Mouse (Mus musculus) MEL (cell line): ENCODE data around the gene Gstp2. TPM values are rescaled to one million over a fixed set of nuclear protein-coding genes. Genes with fewer than 3 reads are reported as not detected.

Experiments used
- DNase-seq: peaks from one replicate; pipeline ENCODE4 v3.0.0; 2011; ENCODE audit warnings: low read depth, low spot score
- H3K27ac ChIP-seq: 2 replicates; pipeline ENCODE4 v1.5.1; 2012; ENCODE audit warnings: low read depth, mild to moderate bottlenecking, control low read depth, low read length, moderate library complexity; ENCODE audit not compliant: control insufficient read depth
- H3K27me3 ChIP-seq, 2 experiments: fragments of 150-350 bp in 1 of 2; sonication (generic) in 1 of 2; 2 replicates each; pipeline ENCODE4 v1.6.1; 2012; ENCODE audit warnings: low read length in 2 of 2, mild to moderate bottlenecking in 2 of 2, improper control_type of control experiment in 1 of 2, moderate library complexity in 1 of 2; ENCODE audit not compliant: insufficient read depth in 2 of 2, control insufficient read depth in 1 of 2
- H3K36me3 ChIP-seq, 2 experiments: 2 replicates each; pipeline ENCODE4 v1.6.1; 2012 to 2014; ENCODE audit warnings: low read length in 2 of 2, improper control_type of control experiment in 1 of 2, inconsistent platforms in 1 of 2, mild to moderate bottlenecking in 1 of 2; ENCODE audit not compliant: insufficient read depth in 2 of 2, control insufficient read depth in 1 of 2
- H3K4me1 ChIP-seq, 2 experiments: fragments of 150-350 bp in 1 of 2; sonication (generic) in 1 of 2; 2 replicates each; pipeline ENCODE4 v1.6.1; 2012; ENCODE audit warnings: low read length in 2 of 2, improper control_type of control experiment in 1 of 2, mild to moderate bottlenecking in 1 of 2; ENCODE audit not compliant: insufficient read depth in 2 of 2, control insufficient read depth in 1 of 2
- H3K4me3 ChIP-seq, 2 experiments: fragments of 150-350 bp in 1 of 2; sonication (generic) in 1 of 2; 2 replicates each; pipeline ENCODE4 v1.5.1; 2012; ENCODE audit warnings: low read depth in 2 of 2, low read length in 2 of 2, mild to moderate bottlenecking in 2 of 2, moderate library complexity in 2 of 2, control low read depth in 1 of 2, improper control_type of control experiment in 1 of 2; ENCODE audit not compliant: control insufficient read depth in 1 of 2, insufficient read depth in 1 of 2
- H3K79me2 ChIP-seq: 2 replicates; pipeline ENCODE4 v1.6.1; 2012; ENCODE audit warnings: mild to moderate bottlenecking, low read length, moderate library complexity; ENCODE audit not compliant: control insufficient read depth, poor library complexity, insufficient read depth
- H3K9ac ChIP-seq: 2 replicates; pipeline ENCODE4 v1.6.1; 2012; ENCODE audit warnings: low read depth, mild to moderate bottlenecking, control low read depth, low read length, moderate library complexity; ENCODE audit not compliant: control insufficient read depth, poor library complexity, severe bottlenecking
- H3K9me3 ChIP-seq: fragments of 150-350 bp; sonication (generic); replicated peaks from 2 replicates; pipeline ENCODE4 v1.6.1; 2012; ENCODE audit warnings: mild to moderate bottlenecking, low read length, improper control_type of control experiment, moderate library complexity; ENCODE audit not compliant: insufficient read depth
- BHLHE40 ChIP-seq: IDR thresholded peaks from 2 replicates; pipeline ENCODE4 v1.6.1; 2012; ENCODE audit warnings: low read depth, mild to moderate bottlenecking, inconsistent platforms, low read length, improper control_type of control experiment, borderline replicate concordance
- CHD2 ChIP-seq: IDR thresholded peaks from 2 replicates; pipeline ENCODE4 v1.6.1; 2011; ENCODE audit warnings: low read length, improper control_type of control experiment
- CTCF ChIP-seq, 3 experiments: IDR thresholded peaks in 2 of 3; conservative IDR thresholded peaks in 1 of 3; 2 replicates each; pipeline ENCODE4 v1.5.1; 2011 to 2012; ENCODE audit warnings: low read length in 3 of 3, low read depth in 2 of 3, mild to moderate bottlenecking in 2 of 3, improper control_type of control experiment in 1 of 3, inconsistent platforms in 1 of 3, mixed read lengths in 1 of 3, moderate library complexity in 1 of 3; ENCODE audit not compliant: control insufficient read depth in 1 of 3, insufficient read depth in 1 of 3, poor library complexity in 1 of 3, severe bottlenecking in 1 of 3
- E2F4 ChIP-seq: IDR thresholded peaks from 2 replicates; pipeline ENCODE4 v1.6.1; 2011; ENCODE audit warnings: low read depth, low read length, improper control_type of control experiment, borderline replicate concordance
- ELF1 ChIP-seq: IDR thresholded peaks from 2 replicates; pipeline ENCODE4 v1.6.1; 2014; ENCODE audit warnings: low read depth, mild to moderate bottlenecking, inconsistent platforms, low read length, improper control_type of control experiment, moderate library complexity
- EP300 ChIP-seq, 2 experiments: IDR thresholded peaks; 2 replicates each; pipeline ENCODE4 v1.6.1; 2011; ENCODE audit warnings: improper control_type of control experiment in 2 of 2, low read length in 2 of 2, low read depth in 1 of 2, mild to moderate bottlenecking in 1 of 2
- GATA1 ChIP-seq: IDR thresholded peaks from 2 replicates; pipeline ENCODE4 v1.6.1; 2011; ENCODE audit warnings: low read depth, low read length, improper control_type of control experiment
- JUND ChIP-seq: IDR thresholded peaks from 2 replicates; pipeline ENCODE4 v1.6.1; 2011; ENCODE audit warnings: low read depth, mild to moderate bottlenecking, improper control_type of control experiment, low read length
- KAT2A ChIP-seq: conservative IDR thresholded peaks from 2 replicates; pipeline ENCODE4 v1.6.1; 2012; ENCODE audit warnings: low read depth, low read length, improper control_type of control experiment, inconsistent platforms
- MAFK ChIP-seq: IDR thresholded peaks from 2 replicates; pipeline ENCODE4 v1.6.1; 2011; ENCODE audit warnings: low read depth, mild to moderate bottlenecking, low read length, improper control_type of control experiment, borderline replicate concordance
- MAZ ChIP-seq: IDR thresholded peaks from 2 replicates; pipeline ENCODE4 v1.6.1; 2012; ENCODE audit warnings: low read depth, mild to moderate bottlenecking, inconsistent platforms, low read length, improper control_type of control experiment
- MXI1 ChIP-seq: IDR thresholded peaks from 2 replicates; pipeline ENCODE4 v1.6.1; 2011; ENCODE audit warnings: mild to moderate bottlenecking, low read depth, low read length, improper control_type of control experiment
- MYB ChIP-seq: IDR thresholded peaks from 2 replicates; pipeline ENCODE4 v1.6.1; 2011; ENCODE audit warnings: mild to moderate bottlenecking, low read depth, low read length, improper control_type of control experiment
- NELFE ChIP-seq: IDR thresholded peaks from 2 replicates; pipeline ENCODE4 v1.6.1; 2011; ENCODE audit warnings: low read depth, low read length, improper control_type of control experiment
- NRF1 ChIP-seq: IDR thresholded peaks from 2 replicates; pipeline ENCODE4 v1.6.1; 2014; ENCODE audit warnings: low read depth, mild to moderate bottlenecking, inconsistent platforms, low read length, improper control_type of control experiment, moderate library complexity; ENCODE audit not compliant: poor library complexity, insufficient read depth, severe bottlenecking
- RCOR1 ChIP-seq: IDR thresholded peaks from 2 replicates; pipeline ENCODE4 v1.6.1; 2012; ENCODE audit warnings: low read depth, mild to moderate bottlenecking, inconsistent platforms, low read length, improper control_type of control experiment
- SIN3A ChIP-seq: IDR thresholded peaks from 2 replicates; pipeline ENCODE4 v1.6.1; 2012; ENCODE audit warnings: low read length, improper control_type of control experiment, inconsistent platforms
- TAL1 ChIP-seq: IDR thresholded peaks from 2 replicates; pipeline ENCODE4 v1.6.1; 2012; ENCODE audit warnings: mild to moderate bottlenecking, inconsistent platforms, low read length, moderate library complexity, mixed read lengths
- TBP ChIP-seq: IDR thresholded peaks from 2 replicates; pipeline ENCODE4 v1.8.0; 2011; ENCODE audit warnings: low read depth, low read length, improper control_type of control experiment
- USF1 ChIP-seq: IDR thresholded peaks from 2 replicates; pipeline ENCODE4 v1.6.1; 2014; ENCODE audit warnings: low read depth, mild to moderate bottlenecking, inconsistent platforms, low read length, improper control_type of control experiment, moderate library complexity
- USF2 ChIP-seq, 2 experiments: IDR thresholded peaks; 2 replicates each; pipeline ENCODE4 v1.6.1; 2011 to 2012; ENCODE audit warnings: improper control_type of control experiment in 2 of 2, low read length in 2 of 2, borderline replicate concordance in 1 of 2, inconsistent platforms in 1 of 2, low read depth in 1 of 2, mild to moderate bottlenecking in 1 of 2; ENCODE audit not compliant: insufficient read depth in 1 of 2
- ZC3H11A ChIP-seq: IDR thresholded peaks from 2 replicates; pipeline ENCODE4 v1.6.1; 2012; ENCODE audit warnings: low read depth, mild to moderate bottlenecking, inconsistent platforms, low read length, improper control_type of control experiment
- ZMIZ1 ChIP-seq: IDR thresholded peaks from 2 replicates; pipeline ENCODE4 v1.6.1; 2012; ENCODE audit warnings: low read depth, mild to moderate bottlenecking, inconsistent platforms, low read length, improper control_type of control experiment, moderate library complexity
- polyA plus RNA-seq, 2 experiments: library from polyadenylated mRNA; stranded (reverse) in 1 of 2; unstranded in 1 of 2; fragments of >175 nt in 1 of 2; fragments of >200 nt in 1 of 2; gene quantifications; 2 replicates each; pipeline versions ENCODE4 v1.2.1 to v1.2.4; 2012; ENCODE audit warnings: low replicate concordance in 2 of 2, low read depth in 1 of 2; ENCODE audit not compliant: insufficient read length in 2 of 2, insufficient read depth in 1 of 2, missing spikeins in 1 of 2
- total RNA-seq: library from RNA; depleted of rRNA; stranded (reverse); fragments of 300-350 nt; gene quantifications from 2 replicates; pipeline ENCODE4 v1.2.3, GENCODE M21; 2012

Gene Gstp2
- total and polyA plus RNA-seq, 3 experiments = 0.65 to 7.4 TPM; not detected in 1

DNA sequence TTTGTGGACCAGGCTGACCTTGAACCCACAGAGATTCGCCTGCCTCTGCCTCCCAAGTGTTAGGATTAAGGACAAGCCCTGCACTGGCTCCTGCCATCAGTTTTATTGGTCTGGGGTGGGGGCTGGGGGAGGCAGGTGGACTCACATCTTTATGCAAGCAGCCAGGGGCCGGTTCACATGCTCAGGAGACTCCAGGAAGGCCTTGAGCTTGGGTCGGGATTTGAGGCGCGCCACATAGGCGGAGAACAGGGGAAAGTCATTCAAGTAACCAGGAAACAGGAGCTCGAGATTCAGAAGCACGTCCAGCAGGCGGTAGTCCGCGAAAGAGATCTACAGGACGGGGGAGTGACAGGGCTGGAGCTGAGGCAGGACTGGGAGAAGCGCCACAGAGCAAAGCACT is 11.6 kb upstream of the Gstp2 start:
- Histone ChIP-seq H3K9me3 (no peaks in the 10 kb centered on the region), H3K9ac (no peak overlapping the region), H3K27ac (no peak overlapping the region), H3K36me3 (peaks cover 0 to 2% of the 10 kb centered on the region in 2 experiments; a peak in 2 of 4 replicates), H3K4me3 (no peak overlapping the region), H3K27me3 (peaks cover 0 to 3% of the 10 kb centered on the region in 2 experiments; a peak in 1 of 4 replicates), H3K79me2 (no peaks in the 10 kb centered on the region), H3K4me1 (peaks cover 0 to 10% of the 10 kb centered on the region in 2 experiments; a peak in 2 of 4 replicates)
- TF ChIP-seq TBP (no peak), MYB (no peak), NELFE (no peak), BHLHE40 (no peak), ZMIZ1 (no peak), NRF1 (no peak), MAZ (no peak), KAT2A (no peak), JUND (no peak), CHD2 (no peak), ZC3H11A (no peak), CTCF (IDR thresholded peaks at IDR 0.05 in 2 of 3, conservative IDR thresholded peaks at IDR 0.05 in 1 of 3; ENCODE audit: control insufficient read depth in 1 of 3, insufficient read depth in 1 of 3, low read depth in 2 of 3, low read length in 3 of 3, poor library complexity in 1 of 3, severe bottlenecking in 1 of 3) (no peak), GATA1 (no peak)
- DNase-seq = no peak

DNA sequence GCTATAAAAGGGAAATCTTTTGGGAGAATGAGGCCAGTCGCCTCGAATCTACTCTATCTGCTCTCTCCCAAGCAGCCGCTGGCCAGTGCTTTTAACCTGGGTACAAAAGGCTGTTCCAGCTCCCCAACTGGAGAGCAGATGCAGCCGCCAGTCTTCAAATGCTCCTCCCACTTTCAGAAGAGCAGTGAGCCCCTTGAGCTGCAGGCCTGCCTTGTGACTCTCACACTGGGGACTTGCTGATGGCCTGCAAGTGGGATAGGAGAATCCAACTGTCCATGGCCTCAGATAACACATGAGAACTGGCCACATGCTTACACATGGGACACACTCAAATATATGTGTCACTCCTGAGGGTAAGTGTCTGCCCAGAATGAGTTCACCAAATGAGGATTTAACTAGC is 10.9 kb upstream of the Gstp2 start:
- H3K36me3 ChIP-seq = peaks cover 0 to 2% of the 10 kb centered on the region in 2 experiments; a peak in 2 of 4 replicates
- peaks cover 0 to 3% of the 10 kb centered on the region in 2 experiments; a peak in 1 of 4 replicates for H3K27me3 ChIP-seq
- H3K9me3 ChIP-seq = no peaks in the 10 kb centered on the region
- H3K27ac ChIP-seq = no peak overlapping the region
- TF ChIP-seq CHD2 (no peak), ELF1 (no peak), E2F4 (no peak), USF1 (no peak), EP300 (IDR thresholded peaks at IDR 0.05; ENCODE audit: low read depth in 1 of 2, low read length in 2 of 2) (no peak), SIN3A (no peak), USF2 (IDR thresholded peaks at IDR 0.05; ENCODE audit: borderline replicate concordance in 1 of 2, insufficient read depth in 1 of 2, low read depth in 1 of 2, low read length in 2 of 2) (no peak), MXI1 (no peak), RCOR1 (no peak), TAL1 (no peak), MAFK (no peak)
- no peaks in the 10 kb centered on the region for H3K79me2 ChIP-seq
- H3K4me1 ChIP-seq = peaks cover 0 to 10% of the 10 kb centered on the region in 2 experiments; a peak in 2 of 4 replicates
- no peak overlapping the region for H3K9ac ChIP-seq
- no peak for DNase-seq
- H3K4me3 ChIP-seq = no peak overlapping the region
